Mouse (Mus musculus) hematopoietic multipotent progenitor cell, adult 10-12 weeks (in vitro differentiated cells): ENCODE data around the gene Fbxw18. TPM values are rescaled to one million over a fixed set of nuclear protein-coding genes. Genes with fewer than 3 reads are reported as not detected.

Source experiments
- polyA plus RNA-seq: library from polyadenylated mRNA; stranded (reverse); fragments of >175 nt; gene quantifications from 2 replicates; pipeline ENCODE4 v1.2.3, GENCODE M21; 2012; ENCODE audit warnings: low replicate concordance

Fbxw18 gene
- polyA plus RNA-seq = not detected in 2 replicates

DNA sequence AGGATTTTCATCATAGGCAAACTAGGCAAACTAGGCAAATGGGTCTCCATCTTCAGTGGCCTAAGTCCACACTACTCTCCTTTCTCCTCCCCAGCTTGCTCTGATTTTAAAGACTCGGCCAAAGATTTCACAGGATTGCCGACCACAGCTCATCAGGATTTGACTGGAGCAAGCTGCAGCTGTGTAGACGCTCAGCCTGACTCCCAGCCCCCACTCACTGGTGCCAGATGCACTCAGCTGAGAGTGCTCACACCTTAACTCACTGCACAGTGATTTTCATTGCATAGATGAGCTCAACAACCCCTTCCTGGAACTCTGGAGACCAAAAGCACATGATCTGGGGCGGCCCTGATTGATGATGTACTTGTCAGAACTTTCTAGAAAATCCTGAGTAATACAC is at the start of gene Fbxw18:
TSS of gene Fbxw18 (minus strand) at position 101 of the 400 bp plus-strand sequence.

DNA sequence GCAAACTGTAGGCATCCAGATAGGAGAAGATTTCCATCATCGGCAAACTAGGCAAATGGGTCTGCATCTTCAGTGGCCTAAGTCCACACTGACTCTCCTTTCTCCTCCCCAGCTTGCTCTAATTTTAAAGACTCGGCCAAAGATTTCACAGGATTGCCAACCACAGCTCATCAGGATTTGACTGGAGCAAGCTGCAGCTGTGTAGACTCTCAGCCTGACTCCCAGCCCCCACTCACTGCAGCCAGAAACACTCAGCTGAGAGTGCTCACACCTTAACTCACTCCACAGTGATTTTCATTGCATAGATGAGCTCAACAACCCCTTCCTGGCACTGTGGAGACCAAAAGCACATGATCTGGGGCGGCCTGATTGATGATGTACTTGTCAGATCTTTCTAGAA is 43.5 kb upstream of the Fbxw18 start, which contains the start of gene Fbxw26:
TSS of gene Fbxw26 (minus strand) at position 101 of the 400 bp plus-strand sequence.

DNA sequence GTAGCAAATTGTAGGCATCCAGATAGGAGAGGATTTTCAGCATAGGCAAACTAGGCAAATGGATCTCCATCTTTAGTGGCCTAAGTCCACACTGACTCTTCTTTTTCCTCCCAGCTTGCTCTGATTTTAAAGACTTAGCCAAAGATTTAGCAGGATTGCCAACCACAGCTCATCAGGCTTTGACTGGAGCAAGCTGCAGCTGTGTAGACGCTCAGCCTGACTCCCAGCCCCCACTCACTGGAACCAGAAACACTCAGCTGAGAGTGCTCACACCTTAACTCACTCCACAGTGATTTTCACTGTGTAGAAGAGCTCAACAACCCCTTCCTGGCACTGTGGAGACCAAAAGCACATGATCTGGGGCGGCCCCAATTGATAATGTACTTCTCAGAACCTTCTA is 37.9 kb downstream of the Fbxw18 start, which contains the start of gene Fbxw25:
TSS of gene Fbxw25 (minus strand) at position 101 of the 400 bp plus-strand sequence.

Other genes with a start within 250 kb of the Fbxw18 start
- not detected in 2 replicates for gene Fbxw19, start 206.8 kb downstream of the Fbxw18 start, polyA plus RNA-seq
- gene Fbxw15, start 134.4 kb downstream of the Fbxw18 start, polyA plus RNA-seq = not detected in 2 replicates
- gene Fbxw24, start 76.6 kb downstream of the Fbxw18 start, polyA plus RNA-seq = not detected in 2 replicates
- not detected in 2 replicates for gene Fbxw25, start 38.0 kb downstream of the Fbxw18 start, polyA plus RNA-seq
- not detected in 2 replicates for gene Fbxw26, start 43.4 kb upstream of the Fbxw18 start, polyA plus RNA-seq
- gene Fbxw27, start 88.0 kb upstream of the Fbxw18 start, polyA plus RNA-seq = not detected in 2 replicates
- gene Spink8, start 109.6 kb upstream of the Fbxw18 start, polyA plus RNA-seq = not detected in 2 replicates
- 1.7 and 6.1 TPM in 2 replicates for gene Nme6, start 130.0 kb upstream of the Fbxw18 start, polyA plus RNA-seq
- gene Camp, start 146.9 kb upstream of the Fbxw18 start, polyA plus RNA-seq = 16.6 and 70.8 TPM in 2 replicates
- 15.7 and 37.0 TPM in 2 replicates for gene Cdc25a, start 172.9 kb upstream of the Fbxw18 start, polyA plus RNA-seq
- 141 and 232 TPM in 2 replicates for gene Map4, start 228.8 kb upstream of the Fbxw18 start, polyA plus RNA-seq